Mouse (Mus musculus): ENCODE data around the gene Sgsh. TPM values are rescaled to one million over a fixed set of nuclear protein-coding genes. Genes with fewer than 3 reads are reported as not detected.

The Sgsh gene
- total and polyA plus RNA-seq, 3 experiments: 0.12 to 0.25 TPM; not detected in 1

DNA sequence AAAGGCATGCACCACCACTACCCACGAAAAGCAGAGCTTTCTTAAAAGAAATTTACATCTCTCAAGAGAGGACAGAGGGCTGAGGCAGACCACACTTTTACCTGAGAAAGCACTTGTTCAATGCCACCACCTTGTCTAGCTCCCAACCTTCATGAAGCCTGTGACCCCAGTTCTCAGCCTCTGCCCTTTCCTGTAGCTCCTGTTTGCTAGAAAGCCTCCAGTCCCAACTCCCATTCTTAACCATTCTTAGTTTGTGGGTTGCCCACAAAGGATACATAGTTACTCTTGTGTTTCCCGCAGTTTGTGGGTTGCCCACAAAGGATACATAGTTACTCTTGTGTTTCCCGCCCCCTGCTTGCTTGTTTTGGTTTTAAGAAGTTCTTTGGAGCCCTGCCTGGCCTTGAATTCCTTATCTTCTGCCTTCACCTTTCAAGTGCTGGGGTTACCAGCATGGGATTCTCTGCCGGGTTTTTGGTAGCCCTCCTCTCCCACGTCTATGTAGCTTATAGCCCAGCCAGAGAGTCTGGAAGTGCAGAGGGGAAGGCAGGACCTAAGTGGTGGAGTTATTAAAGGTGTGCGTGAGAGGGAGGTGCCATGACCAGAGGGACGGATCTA is 36.2 kb upstream of the Sgsh start:
- H3K9ac ChIP-seq (ENCODE audit: control insufficient read depth, low read depth, low read length, poor library complexity, severe bottlenecking): peak overlapping the region; percentile 71
- H3K4me3 ChIP-seq (ENCODE audit: control insufficient read depth in 1 of 2, insufficient read depth in 1 of 2, low read depth in 2 of 2, low read length in 2 of 2): peak overlapping the region; percentile 80 to 84
- peaks cover 5 to 6% of the 10 kb centered on the region in 2 experiments for H3K27me3 ChIP-seq (ENCODE audit: control insufficient read depth in 1 of 2, insufficient read depth in 2 of 2, low read length in 2 of 2)
- H3K27ac ChIP-seq (ENCODE audit: control insufficient read depth, low read depth, low read length): peak overlapping the region; percentile 40
- no peaks in the 10 kb centered on the region; the same call in 1 of the 2 replicates for H3K79me2 ChIP-seq (ENCODE audit: control insufficient read depth, insufficient read depth, low read length, poor library complexity)
- H3K9me3 ChIP-seq (replicated peaks; ENCODE audit: insufficient read depth, low read length): no peaks in the 10 kb centered on the region
- H3K4me1 ChIP-seq (ENCODE audit: control insufficient read depth in 1 of 2, insufficient read depth in 2 of 2, low read length in 2 of 2): peaks cover 6 to 25% of the 10 kb centered on the region in 2 experiments
- peak; percentile 89 for DNase-seq (ENCODE audit: low read depth, low spot score)
- peaks cover 0 to 5% of the 10 kb centered on the region in 2 experiments; a peak in 1 of 4 replicates for H3K36me3 ChIP-seq (ENCODE audit: control insufficient read depth in 1 of 2, insufficient read depth in 2 of 2, low read length in 2 of 2)
- TF ChIP-seq USF2 (IDR thresholded peaks at IDR 0.05; ENCODE audit: borderline replicate concordance in 1 of 2, insufficient read depth in 1 of 2, low read depth in 1 of 2, low read length in 2 of 2) (no peak), GABPA (IDR thresholded peaks at IDR 0.05; ENCODE audit: low read depth, low read length) (no peak), RAD21 (IDR thresholded peaks at IDR 0.05; ENCODE audit: low read depth, low read length) (no peak), TAL1 (IDR thresholded peaks at IDR 0.05; ENCODE audit: low read length) (peak; percentile 79), SIN3A (IDR thresholded peaks at IDR 0.05; ENCODE audit: low read length) (no peak; the same call in 1 of the 2 replicates), MXI1 (IDR thresholded peaks at IDR 0.05; ENCODE audit: low read depth, low read length) (peak; percentile 54), BHLHE40 (IDR thresholded peaks at IDR 0.05; ENCODE audit: borderline replicate concordance, low read depth, low read length) (no peak), ZMIZ1 (IDR thresholded peaks at IDR 0.05; ENCODE audit: low read depth, low read length) (no peak), CTCF (IDR thresholded peaks at IDR 0.05 in 2 of 3, conservative IDR thresholded peaks at IDR 0.05 in 1 of 3; ENCODE audit: control insufficient read depth in 1 of 3, insufficient read depth in 1 of 3, low read depth in 2 of 3, low read length in 3 of 3, poor library complexity in 1 of 3, severe bottlenecking in 1 of 3) (no peak), SMC3 (IDR thresholded peaks at IDR 0.05; ENCODE audit: low read depth, low read length) (no peak), ZNF384 (IDR thresholded peaks at IDR 0.05; ENCODE audit: low read depth, low read length) (no peak), MYC (IDR thresholded peaks at IDR 0.05; ENCODE audit: low read depth, low read length) (no peak), MAZ (IDR thresholded peaks at IDR 0.05; ENCODE audit: low read depth, low read length) (no peak), HCFC1 (IDR thresholded peaks at IDR 0.05; ENCODE audit: low read depth, low read length) (no peak), KAT2A (conservative IDR thresholded peaks at IDR 0.05; ENCODE audit: low read depth, low read length) (no peak), POLR2AphosphoS2 (IDR thresholded peaks at IDR 0.05; ENCODE audit: low read length) (no peak), RCOR1 (IDR thresholded peaks at IDR 0.05; ENCODE audit: low read depth, low read length) (no peak), POLR2AphosphoS5 (IDR thresholded peaks at IDR 0.05; ENCODE audit: borderline replicate concordance, low read depth, low read length) (no peak), ELF1 (IDR thresholded peaks at IDR 0.05; ENCODE audit: low read depth, low read length) (no peak; the same call in 1 of the 2 replicates), JUND (IDR thresholded peaks at IDR 0.05; ENCODE audit: low read depth, low read length) (no peak), ETS1 (IDR thresholded peaks at IDR 0.05; ENCODE audit: low read depth, low read length) (no peak), ZC3H11A (IDR thresholded peaks at IDR 0.05; ENCODE audit: low read depth, low read length) (no peak), TBP (IDR thresholded peaks at IDR 0.05; ENCODE audit: low read depth, low read length) (no peak), EP300 (IDR thresholded peaks at IDR 0.05; ENCODE audit: low read depth in 1 of 2, low read length in 2 of 2) (peak; percentile 3 to 11; a peak in 1 of 4 replicates), CHD2 (IDR thresholded peaks at IDR 0.05; ENCODE audit: low read length) (no peak), E2F4 (IDR thresholded peaks at IDR 0.05; ENCODE audit: borderline replicate concordance, low read depth, low read length) (peak; percentile 59; the same call in 1 of the 2 replicates), GATA1 (IDR thresholded peaks at IDR 0.05; ENCODE audit: low read depth, low read length) (peak; percentile 68), MEF2A (IDR thresholded peaks at IDR 0.05; ENCODE audit: extremely low read depth, insufficient replicate concordance, low read depth, low read length, poor library complexity, severe bottlenecking) (no peak), MAFK (IDR thresholded peaks at IDR 0.05; ENCODE audit: borderline replicate concordance, low read depth, low read length) (no peak), MAX (IDR thresholded peaks at IDR 0.05; ENCODE audit: low read length) (peak; percentile 50; the same call in 1 of the 2 replicates), ZKSCAN1 (IDR thresholded peaks at IDR 0.05; ENCODE audit: low read depth, low read length) (no peak), NRF1 (IDR thresholded peaks at IDR 0.05; ENCODE audit: insufficient read depth, low read depth, low read length, poor library complexity, severe bottlenecking) (no peak), CHD1 (IDR thresholded peaks at IDR 0.05; ENCODE audit: low read depth, low read length) (no peak), MYB (IDR thresholded peaks at IDR 0.05; ENCODE audit: low read depth, low read length) (no peak), TCF12 (IDR thresholded peaks at IDR 0.05; ENCODE audit: low read depth, low read length) (peak; percentile 52; the same call in 1 of the 2 replicates), UBTF (IDR thresholded peaks at IDR 0.05; ENCODE audit: borderline replicate concordance, insufficient read depth, low read depth, low read length) (0 out of 2 replicates have a peak, but pooled peaks have one; percentile 43)
